Mouse (Mus musculus) forebrain, embryonic 11.5 days (tissue): ENCODE measurements at regions not wholly inside any gene's neighbourhood (a gene's known extent, or its start where the extent isn't known, plus 50 kb on each side); places are given as distances from the start of the nearest gene placed in this dataset.

Experiments
- ATAC-seq: fragments of 200-750 bp; cut with Nextera tagmentation; replicated peaks from 2 replicates; pipeline ENCODE4 v1.8.0; 2017; ENCODE audit warnings: moderate TSS enrichment; ENCODE audit not compliant: low FRiP score
- DNase-seq: peaks from one replicate; pipeline ENCODE4 v3.0.0-alpha.2; 2017; ENCODE audit warnings: low spot score
- H3K27ac ChIP-seq: fragments of 300-500 bp; sonication (generic); 2 replicates; pipeline ENCODE4 v1.5.1; 2014; ENCODE audit warnings: low read depth, low read length
- H3K27me3 ChIP-seq: fragments of 300-500 bp; sonication (generic); 2 replicates; pipeline ENCODE4 v1.6.1; 2014; ENCODE audit warnings: mild to moderate bottlenecking, low read length, mixed read lengths; ENCODE audit not compliant: control insufficient read depth, insufficient read depth
- H3K36me3 ChIP-seq: fragments of 300-500 bp; sonication (generic); 2 replicates; pipeline ENCODE4 v1.6.1; 2014; ENCODE audit warnings: mild to moderate bottlenecking, low read length, moderate library complexity, mixed read lengths; ENCODE audit not compliant: control insufficient read depth, insufficient read depth
- H3K4me1 ChIP-seq: fragments of 300-500 bp; sonication (generic); replicated peaks from 2 replicates; pipeline ENCODE4 v1.6.1; 2014; ENCODE audit warnings: low read length, mixed read lengths; ENCODE audit not compliant: control insufficient read depth, insufficient read depth
- H3K4me2 ChIP-seq: fragments of 300-500 bp; sonication (generic); 2 replicates; pipeline ENCODE4 v1.6.1; 2014; ENCODE audit warnings: low read depth, mild to moderate bottlenecking, low read length, moderate library complexity, mixed read lengths; ENCODE audit not compliant: severe bottlenecking
- H3K4me3 ChIP-seq: fragments of 300-500 bp; sonication (generic); 2 replicates; pipeline ENCODE4 v1.5.1; 2014; ENCODE audit warnings: low read depth, low read length
- H3K9ac ChIP-seq: fragments of 300-500 bp; sonication (generic); 2 replicates; pipeline ENCODE4 v1.6.1; 2014; ENCODE audit warnings: low read length
- H3K9me3 ChIP-seq: fragments of 300-500 bp; sonication (generic); 2 replicates; pipeline ENCODE4 v1.6.1; 2016; ENCODE audit warnings: low read length, mixed read lengths; ENCODE audit not compliant: control insufficient read depth
- WGBS: fragments of 180-500 bp; shearing (Covaris S2); extraction: QIAGEN DNeasy Blood & Tissue Kit; methylation state at CpG from one replicate; pipeline ENCODE4 v1.1.7; 2014; 5-methylcytosine and 5-hydroxymethylcytosine counted together

DNA sequence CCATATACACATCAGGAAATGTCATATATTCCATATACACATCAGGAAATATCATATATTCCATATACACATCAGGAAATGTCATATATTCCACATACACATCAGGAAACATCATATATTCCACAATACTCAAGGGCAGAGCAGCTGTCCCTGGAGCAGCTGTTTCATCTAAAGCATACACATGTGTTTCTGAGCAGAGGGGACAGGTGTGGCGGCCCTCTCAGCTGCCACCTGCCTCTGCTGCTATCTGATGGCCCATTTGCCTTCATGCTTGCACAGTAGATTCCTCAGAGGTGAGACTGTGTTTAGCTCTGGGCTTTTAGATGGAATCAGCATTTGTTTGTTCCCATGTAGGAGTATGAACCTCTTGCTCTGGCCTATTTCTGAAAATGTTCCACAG is 158.1 kb upstream of the Igfbp3 start:
- Histone ChIP-seq H3K9me3 (no peaks in the 10 kb centered on the region), H3K27ac (no peak overlapping the region), H3K27me3 (no peaks in the 10 kb centered on the region), H3K4me3 (no peak overlapping the region), H3K4me2 (no peak overlapping the region), H3K4me1 (no peaks in the 10 kb centered on the region), H3K9ac (no peak overlapping the region), H3K36me3 (no peaks in the 10 kb centered on the region)
- ATAC-seq (no peak), DNase-seq (no peak)
- WGBS = 81% methylated on average over 1 of the region's 1 CpGs

DNA sequence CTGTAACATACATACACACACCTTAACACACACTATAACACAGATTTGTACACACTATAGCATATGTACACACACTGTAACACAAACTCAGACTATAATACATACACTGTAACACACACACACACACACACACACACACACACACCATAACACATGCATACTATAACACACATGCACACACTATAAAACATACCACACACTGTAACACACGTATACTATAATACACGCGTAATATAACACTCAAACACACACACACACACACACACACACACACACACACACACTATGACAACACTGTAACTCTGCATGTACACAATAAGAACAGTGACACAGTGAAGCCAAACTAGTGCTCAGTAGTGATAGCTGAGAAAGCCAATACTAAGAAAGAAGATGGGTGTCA is 147.7 kb upstream of the Igfbp3 start:
- Histone ChIP-seq H3K9ac (no peak overlapping the region), H3K4me1 (no peaks in the 10 kb centered on the region), H3K36me3 (no peaks in the 10 kb centered on the region), H3K4me2 (no peak overlapping the region), H3K4me3 (no peak overlapping the region), H3K27me3 (no peaks in the 10 kb centered on the region), H3K9me3 (no peaks in the 10 kb centered on the region), H3K27ac (no peak overlapping the region)
- 95% methylated on average over 3 of the region's 3 CpGs for WGBS
- 0 out of 2 replicates have a peak, but pooled peaks have one; percentile 30 for ATAC-seq
- DNase-seq = no peak

DNA sequence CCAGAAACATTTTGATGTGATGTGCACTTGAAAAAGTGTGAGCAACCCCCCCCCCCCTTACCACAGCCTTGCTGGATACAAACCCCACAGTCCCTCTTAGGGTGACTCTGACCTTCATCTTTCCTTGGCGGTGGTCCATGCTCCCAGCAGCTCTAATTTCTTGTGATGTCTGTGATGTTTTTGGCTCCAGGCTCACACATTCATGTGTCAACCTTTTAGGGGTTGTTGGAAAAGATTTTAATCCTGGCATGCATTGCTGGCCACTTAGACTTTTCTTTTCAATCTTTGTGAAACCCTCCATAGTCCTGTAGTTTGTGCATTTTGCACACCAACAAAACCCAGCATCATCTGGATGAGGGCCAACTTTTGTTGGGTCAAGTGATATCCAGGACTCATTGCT is 134.9 kb upstream of the Igfbp3 start:
- no peak overlapping the region for H3K4me3 ChIP-seq
- H3K27ac ChIP-seq = no peak overlapping the region
- no peaks in the 10 kb centered on the region for H3K9me3 ChIP-seq
- no peaks in the 10 kb centered on the region for H3K4me1 ChIP-seq
- H3K36me3 ChIP-seq = no peaks in the 10 kb centered on the region
- 93% methylated on average over 1 of the region's 1 CpGs for WGBS
- DNase-seq = no peak
- no peak overlapping the region for H3K9ac ChIP-seq
- ATAC-seq = no peak
- H3K4me2 ChIP-seq = no peak overlapping the region
- H3K27me3 ChIP-seq = no peaks in the 10 kb centered on the region

DNA sequence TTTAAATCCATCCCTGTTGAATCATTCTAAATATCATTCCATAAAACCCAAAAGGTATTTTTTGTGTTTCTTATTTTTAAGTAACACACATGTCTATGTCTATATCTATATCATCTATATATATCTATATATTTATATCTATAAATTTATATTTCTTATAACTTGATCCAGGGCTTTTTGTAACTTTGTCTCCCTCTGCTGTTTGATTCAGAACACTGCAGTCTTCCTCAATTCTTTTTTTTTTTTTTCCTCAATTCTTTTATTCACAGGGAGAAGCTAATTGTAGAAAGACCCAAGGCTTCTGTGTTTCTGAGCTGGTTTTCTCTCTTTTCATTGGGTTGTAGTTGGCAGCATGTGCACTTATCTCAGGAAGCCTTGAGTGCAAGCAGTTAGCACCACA is 124.1 kb upstream of the Igfbp3 start:
- H3K4me1 ChIP-seq = no peaks in the 10 kb centered on the region
- H3K9me3 ChIP-seq = peaks cover 4% of the 10 kb centered on the region; the same call in 1 of the 2 replicates
- DNase-seq = no peak
- no peaks in the 10 kb centered on the region for H3K36me3 ChIP-seq
- no peak overlapping the region for H3K9ac ChIP-seq
- H3K27me3 ChIP-seq = no peaks in the 10 kb centered on the region
- no peak for ATAC-seq
- H3K4me2 ChIP-seq = no peak overlapping the region
- no peak overlapping the region for H3K4me3 ChIP-seq
- no peak overlapping the region for H3K27ac ChIP-seq

DNA sequence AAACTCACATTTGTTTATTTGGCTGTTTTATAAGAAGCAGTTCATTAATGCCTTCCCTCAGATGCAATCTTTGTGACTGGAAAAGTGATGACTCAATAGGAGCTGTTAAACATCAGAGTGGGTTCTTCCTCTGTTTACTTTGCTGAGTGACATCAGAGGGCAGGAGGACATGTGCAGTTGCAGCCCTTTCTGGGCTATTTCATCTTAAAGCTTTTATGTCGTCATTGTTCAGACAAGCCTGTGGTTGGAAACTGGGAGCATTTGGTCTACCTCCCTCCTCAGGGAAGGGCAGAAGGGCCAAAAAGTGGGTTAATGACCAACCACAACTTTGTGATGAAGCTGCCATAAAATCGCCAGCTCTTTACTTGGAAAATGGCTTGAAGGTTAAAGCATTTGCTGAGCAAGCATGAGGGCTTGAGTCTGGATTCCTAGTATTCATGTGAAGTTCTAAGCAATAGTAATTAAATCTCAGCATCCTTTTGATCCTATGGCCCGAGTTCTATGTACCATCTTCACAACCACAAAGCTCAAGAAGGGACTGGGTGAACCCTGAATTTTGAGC is 103.8 kb upstream of the Igfbp3 start:
- DNase-seq (no peak), ATAC-seq (no peak)
- Histone ChIP-seq H3K4me2 (no peak overlapping the region), H3K36me3 (no peaks in the 10 kb centered on the region), H3K27ac (no peak overlapping the region), H3K27me3 (no peaks in the 10 kb centered on the region), H3K4me1 (no peaks in the 10 kb centered on the region), H3K9ac (no peak overlapping the region), H3K4me3 (no peak overlapping the region), H3K9me3 (no peaks in the 10 kb centered on the region)
- WGBS = 78% methylated on average over 3 of the region's 3 CpGs

DNA sequence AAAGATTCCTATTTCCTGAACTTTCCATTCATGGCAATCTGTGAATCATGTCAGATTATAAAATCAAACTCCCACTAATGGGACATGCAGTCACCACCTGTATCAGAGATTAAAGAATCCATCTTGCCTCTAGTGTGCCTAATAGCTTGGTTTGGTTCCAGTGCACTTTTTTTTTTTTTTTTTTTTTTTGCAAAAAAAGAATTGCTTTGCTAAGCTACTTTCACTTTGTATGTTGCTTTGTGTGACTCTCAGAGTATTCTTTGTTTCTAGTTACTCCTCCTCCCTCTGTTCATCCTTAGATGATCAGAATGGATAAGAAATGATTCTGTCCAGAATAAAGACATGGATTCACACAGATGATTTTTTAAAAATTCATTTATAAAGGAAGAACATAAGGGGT is 82.5 kb upstream of the Igfbp3 start:
- Histone ChIP-seq H3K27ac (no peak overlapping the region), H3K27me3 (no peaks in the 10 kb centered on the region), H3K4me1 (no peaks in the 10 kb centered on the region), H3K4me2 (no peak overlapping the region), H3K4me3 (no peak overlapping the region), H3K36me3 (no peaks in the 10 kb centered on the region), H3K9me3 (no peaks in the 10 kb centered on the region), H3K9ac (no peak overlapping the region)
- DNase-seq = no peak
- no peak for ATAC-seq

DNA sequence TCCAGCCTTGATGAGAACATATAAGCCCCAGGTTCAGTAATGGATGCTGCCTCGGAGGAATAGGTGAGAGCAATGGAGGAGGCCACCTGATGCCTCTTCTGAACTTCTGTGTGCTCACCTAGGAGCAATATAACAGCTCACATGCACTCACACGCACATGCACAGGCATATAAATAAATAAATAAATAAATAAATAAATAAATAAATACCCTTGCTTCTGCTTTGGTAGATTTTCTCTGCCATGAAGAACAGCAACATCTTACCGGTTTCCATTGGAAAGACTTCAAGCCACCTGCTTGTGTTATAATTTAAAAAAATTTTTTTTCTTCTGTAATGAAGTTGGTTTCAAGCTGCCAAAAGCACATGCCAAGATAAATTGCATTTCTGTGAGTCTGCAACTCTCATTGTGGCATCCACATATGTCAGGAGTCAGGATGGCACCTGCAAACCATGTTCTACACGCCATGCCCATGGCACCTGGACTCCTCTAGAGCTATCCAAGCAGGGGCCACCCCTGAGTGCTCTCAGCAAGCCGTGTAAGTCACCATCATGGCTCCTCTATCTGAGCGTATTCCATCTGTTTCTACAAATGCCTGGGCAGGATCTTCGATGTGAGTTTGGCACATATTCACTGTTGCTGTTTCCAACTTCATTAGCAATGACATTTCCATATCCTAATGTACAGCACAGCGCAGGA is 75.7 kb upstream of the Igfbp3 start:
- H3K4me2 ChIP-seq = no peak overlapping the region
- H3K9ac ChIP-seq = no peak overlapping the region
- H3K4me3 ChIP-seq = no peak overlapping the region
- H3K27me3 ChIP-seq = no peaks in the 10 kb centered on the region
- ATAC-seq (no peak), DNase-seq (no peak)
- H3K9me3 ChIP-seq = no peaks in the 10 kb centered on the region
- no peaks in the 10 kb centered on the region for H3K36me3 ChIP-seq
- no peaks in the 10 kb centered on the region for H3K4me1 ChIP-seq
- no peak overlapping the region for H3K27ac ChIP-seq
- 90% methylated on average over 8 of the region's 8 CpGs for WGBS

DNA sequence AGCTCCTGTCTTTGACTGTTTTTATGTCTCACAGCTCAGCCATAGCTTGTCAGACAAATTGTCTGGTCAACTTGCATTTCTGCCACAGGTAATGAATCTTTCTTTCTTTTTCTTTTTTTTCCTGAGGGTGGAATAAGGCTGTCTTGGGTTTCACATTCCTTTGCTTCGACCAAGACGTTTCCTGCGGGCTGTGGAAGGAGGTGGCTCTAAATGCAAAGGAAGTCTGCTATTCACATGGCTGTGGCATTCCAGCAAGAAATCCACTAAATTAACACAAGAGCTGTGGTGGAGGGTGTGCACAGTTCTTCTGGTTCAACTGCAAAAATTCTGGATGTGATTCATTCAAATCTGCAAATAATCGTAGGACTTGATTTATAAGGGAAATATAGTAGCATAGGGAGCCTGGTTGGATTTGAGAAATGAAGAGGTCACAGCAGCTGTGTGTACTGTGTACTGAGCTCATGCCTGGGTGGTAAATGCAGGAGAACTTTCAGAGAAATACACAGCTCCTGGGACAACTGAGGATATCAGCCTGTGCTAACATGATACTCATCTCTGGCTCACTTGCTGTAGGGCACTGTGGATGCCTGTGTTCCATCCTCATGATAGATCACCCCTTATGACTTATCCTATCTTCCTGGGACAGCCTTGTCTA is 71.2 kb upstream of the Igfbp3 start:
- no peak for DNase-seq

DNA sequence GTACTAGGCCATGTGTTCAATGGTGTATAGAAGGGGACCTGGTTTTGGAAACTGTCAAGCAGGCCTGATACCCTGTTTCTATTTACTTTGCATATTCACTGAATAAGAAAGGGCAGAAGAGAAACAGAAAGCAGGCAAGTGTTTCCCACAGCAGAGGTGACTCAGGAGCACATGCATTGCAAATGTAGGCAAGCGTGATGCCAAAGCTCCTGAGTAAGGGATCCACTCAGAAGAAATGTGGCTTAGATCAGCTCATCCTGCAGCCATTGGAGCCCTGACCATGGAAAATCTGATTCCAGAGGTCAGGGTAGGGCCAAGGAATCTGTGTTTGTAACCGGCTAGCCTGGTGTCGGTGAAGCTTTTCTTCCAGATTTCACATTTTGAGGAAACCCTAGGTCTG is 69.3 kb upstream of the Igfbp3 start:
- ATAC-seq (no peak), DNase-seq (no peak)
- Histone ChIP-seq H3K27me3 (no peaks in the 10 kb centered on the region), H3K36me3 (no peaks in the 10 kb centered on the region), H3K4me2 (no peak overlapping the region), H3K4me3 (no peak overlapping the region), H3K27ac (no peak overlapping the region), H3K9ac (no peak overlapping the region), H3K4me1 (no peaks in the 10 kb centered on the region), H3K9me3 (no peaks in the 10 kb centered on the region)
- WGBS = 92% methylated on average over 3 of the region's 3 CpGs

More for the DNA sequence above, 71.2 kb upstream of the Igfbp3 start:
- no peak overlapping the region for H3K9ac ChIP-seq
- 70% methylated on average over 4 of the region's 4 CpGs for WGBS
- ATAC-seq = no peak
- H3K27me3 ChIP-seq = no peaks in the 10 kb centered on the region
- no peaks in the 10 kb centered on the region for H3K4me1 ChIP-seq
- H3K9me3 ChIP-seq = no peaks in the 10 kb centered on the region
- H3K27ac ChIP-seq = no peak overlapping the region
- no peak overlapping the region for H3K4me2 ChIP-seq
- H3K4me3 ChIP-seq = no peak overlapping the region
- no peaks in the 10 kb centered on the region for H3K36me3 ChIP-seq
